Mouse (Mus musculus) stomach, postnatal 0 days (tissue): Measurements from ENCODE around the gene 4930556J24Rik.
"Not testable (repeated sequence)": the region's sequence is repeated elsewhere in the genome, so short reads cannot be mapped to it uniquely, and the experiment has no call there.

Source experiments
- CTCF ChIP-seq: IDR thresholded peaks from 2 replicates; pipeline ENCODE4 v1.5.1; 2016; ENCODE audit warnings: antibody characterized with exemption, low read depth, mild to moderate bottlenecking, moderate library complexity
- EP300 ChIP-seq: optimal IDR thresholded peaks from 2 replicates; pipeline ENCODE3; 2016; ENCODE audit warnings: antibody characterized with exemption

- not testable (repeated sequence) for TF ChIP-seq CTCF, EP300
These were observed 21.7 kb downstream of the 4930556J24Rik start for GRCm38 (mm10) chr11:3954876-3955275.
